Mouse (Mus musculus): ENCODE data around the gene Dmpk. TPM values are rescaled to one million over a fixed set of nuclear protein-coding genes. Genes with fewer than 3 reads are reported as not detected.

Gene Dmpk
- total and polyA plus RNA-seq, 3 experiments = 0.30 to 0.56 (median 0.36) TPM

DNA sequence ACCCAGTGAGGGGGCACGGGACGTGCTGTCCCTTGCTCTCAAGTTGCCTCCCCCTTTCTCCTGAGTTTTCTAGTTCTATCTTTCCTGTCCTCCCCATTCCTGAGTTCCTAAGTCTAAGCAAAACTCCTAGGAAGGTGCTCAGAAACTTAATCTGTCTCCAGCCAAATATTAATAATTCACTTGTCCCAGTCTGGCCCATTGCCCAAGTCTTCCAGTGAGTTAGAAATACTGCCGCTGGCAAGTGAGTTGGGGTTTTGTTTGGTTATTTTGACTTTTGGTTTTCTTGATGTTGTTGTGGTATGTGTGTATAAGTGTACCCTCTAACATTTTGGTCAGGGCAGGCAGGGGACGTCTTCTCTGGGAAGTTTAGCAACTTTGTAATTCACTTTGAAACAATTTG, 38.0 kb downstream of the Dmpk start:
- Histone ChIP-seq H3K79me2 (replicated peaks; ENCODE audit: control insufficient read depth, extremely low read depth, insufficient read depth, poor library complexity, severe bottlenecking) (peaks cover 21% of the 10 kb centered on the region), H3K4me1 (ENCODE audit: control insufficient read depth in 1 of 2, insufficient read depth in 2 of 2) (peaks cover 9 to 16% of the 10 kb centered on the region in 2 experiments; a peak in 3 of 4 replicates), H3K27me3 (replicated peaks) (no peaks in the 10 kb centered on the region), H3K4me2 (ENCODE audit: insufficient read depth, low read depth, poor library complexity, severe bottlenecking) (no peak overlapping the region), H3K9ac (ENCODE audit: insufficient read depth, low read depth) (no peak overlapping the region), H3K4me3 (replicated peaks in 1 of 3; ENCODE audit: low read depth in 2 of 3, low read length in 2 of 3, poor library complexity in 1 of 3) (no peak overlapping the region), H3K36me3 (replicated peaks in 1 of 2; ENCODE audit: control insufficient read depth in 1 of 2, insufficient read depth in 1 of 2, low read length in 1 of 2) (peaks cover 5 to 29% of the 10 kb centered on the region in 2 experiments), H3K9me3 (replicated peaks; ENCODE audit: low read length) (peaks cover 8% of the 10 kb centered on the region), H3K27ac (ENCODE audit: insufficient read depth, low read depth) (no peak overlapping the region)
- DNase-seq (ENCODE audit: extremely low read depth) = no peak
- no peak for TF ChIP-seq CHD1 (IDR thresholded peaks at IDR 0.05; ENCODE audit: low read depth, low read length)
- TF ChIP-seq RCOR1 (conservative IDR thresholded peaks at IDR 0.05; ENCODE audit: low read depth, low read length) = no peak
- no peak for TF ChIP-seq GABPA (IDR thresholded peaks at IDR 0.05; ENCODE audit: insufficient replicate concordance, low read depth, low read length)
- no peak for TF ChIP-seq ZC3H11A (IDR thresholded peaks at IDR 0.05; ENCODE audit: low read depth, low read length)
- TF ChIP-seq E2F4 (IDR thresholded peaks at IDR 0.05; ENCODE audit: insufficient replicate concordance, low read depth, low read length) = no peak
- no peak for TF ChIP-seq MAFK (IDR thresholded peaks at IDR 0.05; ENCODE audit: insufficient replicate concordance, low read length)
- TF ChIP-seq MAX (IDR thresholded peaks at IDR 0.05; ENCODE audit: low read length) = no peak
- in situ Hi-C loops (cut with MboI; ENCODE audit: low pct_ligation_motif_present, low pct_unique_long_range_greater_than_20kb, low sequenced_read_pairs) = no loop called here
- dilution Hi-C loops (cut with MboI; ENCODE audit: extremely low pct_ligation_motif_present, extremely low pct_unique_long_range_greater_than_20kb, low sequenced_read_pairs) = no loop called here

DNA sequence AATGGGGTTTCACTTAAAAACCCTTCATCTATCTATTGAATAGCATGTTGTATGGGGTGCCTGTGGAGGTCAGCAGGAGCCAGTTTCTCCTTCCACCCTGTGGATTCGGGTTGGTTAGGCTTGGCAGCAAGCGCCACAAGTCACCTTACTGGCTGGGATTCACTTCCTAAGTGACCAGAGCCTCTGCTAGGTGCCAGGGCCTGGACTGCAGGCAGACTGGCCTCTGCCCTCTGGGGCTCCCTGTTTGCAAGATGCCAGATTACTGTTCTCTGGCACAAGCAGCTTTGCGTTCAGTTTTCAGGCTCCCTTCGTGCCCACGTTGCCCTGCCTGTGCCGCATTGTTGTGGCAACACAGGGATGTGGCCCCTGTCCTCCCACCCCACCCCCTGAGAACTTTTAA, 41.1 kb downstream of the Dmpk start:
- dilution Hi-C loops (cut with MboI; ENCODE audit: extremely low pct_ligation_motif_present, extremely low pct_unique_long_range_greater_than_20kb, low sequenced_read_pairs) = no loop called here
- in situ Hi-C loops (cut with MboI; ENCODE audit: low pct_ligation_motif_present, low pct_unique_long_range_greater_than_20kb, low sequenced_read_pairs) = no loop called here
- peaks cover 21% of the 10 kb centered on the region for H3K79me2 ChIP-seq (replicated peaks; ENCODE audit: control insufficient read depth, extremely low read depth, insufficient read depth, poor library complexity, severe bottlenecking)
- H3K4me2 ChIP-seq (ENCODE audit: insufficient read depth, low read depth, poor library complexity, severe bottlenecking) = no peak overlapping the region
- H3K4me1 ChIP-seq (ENCODE audit: control insufficient read depth in 1 of 2, insufficient read depth in 2 of 2) = peaks cover 9 to 16% of the 10 kb centered on the region in 2 experiments; a peak in 3 of 4 replicates
- no peaks in the 10 kb centered on the region for H3K9me3 ChIP-seq (replicated peaks; ENCODE audit: low read length)
- peaks cover 16 to 55% of the 10 kb centered on the region in 2 experiments for H3K36me3 ChIP-seq (replicated peaks in 1 of 2; ENCODE audit: control insufficient read depth in 1 of 2, insufficient read depth in 1 of 2, low read length in 1 of 2)
- H3K27ac ChIP-seq (ENCODE audit: insufficient read depth, low read depth) = no peak overlapping the region
- TF ChIP-seq ZKSCAN1 (IDR thresholded peaks at IDR 0.05; ENCODE audit: borderline replicate concordance, low read depth, low read length) = no peak
- no peak overlapping the region for H3K9ac ChIP-seq (ENCODE audit: insufficient read depth, low read depth)
- DNase-seq (ENCODE audit: extremely low read depth) = no peak
- no peaks in the 10 kb centered on the region for H3K27me3 ChIP-seq (replicated peaks)
- no peak overlapping the region for H3K4me3 ChIP-seq (replicated peaks in 1 of 3; ENCODE audit: low read depth in 2 of 3, low read length in 2 of 3, poor library complexity in 1 of 3)

DNA sequence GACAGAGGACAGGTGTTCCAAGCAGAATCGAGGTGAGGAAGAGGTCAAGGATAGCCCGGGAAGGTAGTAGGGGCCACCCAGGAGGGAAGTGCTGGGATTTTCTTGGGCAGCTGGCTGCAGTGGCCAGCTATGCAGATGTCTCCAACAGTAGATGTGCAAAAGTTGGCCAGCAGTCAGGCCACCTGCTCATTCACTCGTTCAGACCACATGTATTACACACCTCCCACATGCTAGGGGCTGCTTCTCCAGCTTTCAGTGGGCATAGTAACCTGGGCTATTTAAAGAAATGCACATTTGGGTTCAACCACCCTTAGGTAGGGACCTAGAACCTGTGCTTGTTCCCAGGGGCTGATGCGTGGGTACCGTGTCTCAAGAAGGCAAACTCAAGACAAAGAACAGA, 44.1 kb downstream of the Dmpk start:
- in situ Hi-C loops (cut with MboI; ENCODE audit: low pct_ligation_motif_present, low pct_unique_long_range_greater_than_20kb, low sequenced_read_pairs) = no loop called here
- H3K4me2 ChIP-seq (ENCODE audit: insufficient read depth, low read depth, poor library complexity, severe bottlenecking) = no peak overlapping the region
- no peak for TF ChIP-seq IRF4 (IDR thresholded peaks at IDR 0.05; ENCODE audit: low read depth, low read length)
- no peak for TF ChIP-seq GABPA (IDR thresholded peaks at IDR 0.05; ENCODE audit: insufficient replicate concordance, low read depth, low read length)
- TF ChIP-seq PAX5 (IDR thresholded peaks at IDR 0.05; ENCODE audit: low read length) = no peak
- TF ChIP-seq ZKSCAN1 (IDR thresholded peaks at IDR 0.05; ENCODE audit: borderline replicate concordance, low read depth, low read length) = no peak
- no peak for TF ChIP-seq MEF2A (IDR thresholded peaks at IDR 0.05; ENCODE audit: borderline replicate concordance, low read depth, low read length)
- no peak for TF ChIP-seq ZC3H11A (IDR thresholded peaks at IDR 0.05; ENCODE audit: low read depth, low read length)
- no peak for TF ChIP-seq MAX (IDR thresholded peaks at IDR 0.05; ENCODE audit: low read length)
- TF ChIP-seq SMC3 (IDR thresholded peaks at IDR 0.05; ENCODE audit: low read depth, low read length) = no peak
- TF ChIP-seq UBTF (IDR thresholded peaks at IDR 0.05; ENCODE audit: low read depth, low read length) = no peak
- TF ChIP-seq CHD2 (IDR thresholded peaks at IDR 0.05; ENCODE audit: low read length) = no peak
- TF ChIP-seq EP300 (IDR thresholded peaks at IDR 0.05; ENCODE audit: low read length) = no peak
- no peak for TF ChIP-seq RCOR1 (conservative IDR thresholded peaks at IDR 0.05; ENCODE audit: low read depth, low read length)
- no peaks in the 10 kb centered on the region for H3K9me3 ChIP-seq (replicated peaks; ENCODE audit: low read length)
- dilution Hi-C loops (cut with MboI; ENCODE audit: extremely low pct_ligation_motif_present, extremely low pct_unique_long_range_greater_than_20kb, low sequenced_read_pairs) = no loop called here
- H3K79me2 ChIP-seq (replicated peaks; ENCODE audit: control insufficient read depth, extremely low read depth, insufficient read depth, poor library complexity, severe bottlenecking) = peaks cover 9% of the 10 kb centered on the region
- H3K27ac ChIP-seq (ENCODE audit: insufficient read depth, low read depth) = no peak overlapping the region
- no peaks in the 10 kb centered on the region for H3K27me3 ChIP-seq (replicated peaks)
- H3K4me3 ChIP-seq (replicated peaks in 1 of 3; ENCODE audit: low read depth in 2 of 3, low read length in 2 of 3, poor library complexity in 1 of 3) = no peak overlapping the region
- peaks cover 16 to 59% of the 10 kb centered on the region in 2 experiments for H3K36me3 ChIP-seq (replicated peaks in 1 of 2; ENCODE audit: control insufficient read depth in 1 of 2, insufficient read depth in 1 of 2, low read length in 1 of 2)
- H3K4me1 ChIP-seq (ENCODE audit: control insufficient read depth in 1 of 2, insufficient read depth in 2 of 2) = peaks cover 0 to 16% of the 10 kb centered on the region in 2 experiments; a peak in 2 of 4 replicates
- H3K9ac ChIP-seq (ENCODE audit: insufficient read depth, low read depth) = no peak overlapping the region
- no peak for DNase-seq (ENCODE audit: extremely low read depth)

Measured in CH12.LX (cell line).